ENCODE assay signal across 23 mouse cellular contexts in the genomic region with DNA sequence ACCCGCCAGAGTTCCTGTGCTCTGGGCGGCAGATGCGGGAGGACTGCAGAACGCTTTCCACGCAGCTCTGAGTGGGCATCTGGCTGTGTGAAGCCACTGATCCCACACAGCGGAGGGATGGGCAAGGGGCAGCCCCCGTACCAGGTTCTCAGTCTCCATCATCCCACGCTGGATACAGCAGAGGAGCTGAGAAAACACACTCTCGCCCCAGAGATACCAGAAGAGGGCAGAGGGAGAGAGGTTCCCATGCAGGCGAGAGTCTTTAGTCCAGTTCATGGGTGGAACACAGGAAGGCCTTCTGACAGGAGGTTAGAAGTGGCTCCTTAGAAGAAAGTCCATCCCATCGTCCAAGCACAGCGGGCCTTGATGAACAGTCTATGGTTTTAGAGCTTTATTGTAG.
"Had no signal": no experiment of that assay in that cellular context is flagged by ENCODE, and none has a peak within 500 bp of the region (broad histone marks: within the 10 kb centered on the region; RNA-seq: fewer than 3 reads in every experiment).

No protein-coding gene starts in this region.

- DNase-seq: gastrocnemius, postnatal 14 days; gastrocnemius, postnatal 36 days; heart, adult 18-20 months; heart, postnatal 14 days; heart, postnatal 36 days; kidney, adult 11 months; kidney, adult 2 months; kidney, adult 9 months; kidney, postnatal 14 days; kidney, postnatal 36 days; layer of hippocampus, adult 9-11 months; layer of hippocampus, postnatal 36 days; left cerebral cortex, postnatal 4 days had no signal

- H3K36me3 ChIP-seq: heart, embryonic 13.5 days; heart, embryonic 15.5 days; hindbrain, embryonic 13.5 days; hindbrain, embryonic 15.5 days; kidney, embryonic 15.5 days; limb, embryonic 13.5 days; limb, embryonic 15.5 days; liver, embryonic 12.5 days had no signal

- H3K9ac ChIP-seq: heart, embryonic 13.5 days; heart, embryonic 15.5 days; hindbrain, embryonic 13.5 days; hindbrain, embryonic 15.5 days; kidney, embryonic 15.5 days; limb, embryonic 13.5 days; limb, embryonic 15.5 days; liver, embryonic 12.5 days had no signal

- H3K27me3 ChIP-seq: heart, embryonic 13.5 days; heart, embryonic 15.5 days; hindbrain, embryonic 15.5 days; kidney, embryonic 15.5 days; limb, embryonic 13.5 days; limb, embryonic 15.5 days had no signal

- H3K9me3 ChIP-seq: heart, embryonic 13.5 days; heart, embryonic 15.5 days; hindbrain, embryonic 13.5 days; hindbrain, embryonic 15.5 days; kidney, embryonic 15.5 days; limb, embryonic 13.5 days; limb, embryonic 15.5 days; liver, embryonic 12.5 days had no signal

- H3K27ac ChIP-seq: heart, embryonic 13.5 days; heart, embryonic 15.5 days; hindbrain, embryonic 13.5 days; hindbrain, embryonic 15.5 days; hindbrain, postnatal 0 days; kidney, embryonic 15.5 days; kidney, postnatal 0 days; limb, embryonic 13.5 days; limb, embryonic 15.5 days; liver, embryonic 12.5 days had no signal

- H3K4me3 ChIP-seq: heart, embryonic 13.5 days; heart, embryonic 15.5 days; hindbrain, embryonic 13.5 days; hindbrain, embryonic 15.5 days; kidney, embryonic 15.5 days; limb, embryonic 13.5 days; limb, embryonic 15.5 days; liver, embryonic 12.5 days had no signal
